Mouse (Mus musculus): Measurements from ENCODE around the gene Clk1. TPM values are rescaled to one million over a fixed set of nuclear protein-coding genes. Genes with fewer than 3 reads are reported as not detected.

Clk1 gene
- polyA plus RNA-seq (2015; fragmentation: Nextera tagmentation; extraction: Ambion mirVana) = 236 and 274 TPM in 2 replicates

- peak; percentile 93 for ATAC-seq (ENCODE audit: insufficient number of reproducible peaks, insufficient read depth, low FRiP score, low TSS enrichment, low read depth)
- Histone ChIP-seq H3K9me3 (no peaks in the 10 kb centered on the region), H3K4me2 (peak within 1 kb of the TSS; percentile 83), H3K4me1 (peaks cover 20% of the 10 kb centered on the region), H3K9ac (peak within 1 kb of the TSS; percentile 100), H3K4me3 (peak within 1 kb of the TSS; percentile 95), H3K27ac (peak within 1 kb of the TSS; percentile 99), H3K27me3 (no peaks in the 10 kb centered on the region), H3K36me3 (peaks cover 24% of the 10 kb centered on the region)
- under 1% methylated on average over 79 of the region's 79 CpGs for WGBS
Measured at GRCm38 (mm10) chr1:58423371-58424248, at the start of gene Clk1. Gene Clk1 (minus strand): TSS chr1:58424066.

- Histone ChIP-seq H3K4me3 (no peak overlapping the region), H3K9me3 (no peaks in the 10 kb centered on the region), H3K27me3 (no peaks in the 10 kb centered on the region), H3K4me2 (no peak overlapping the region), H3K36me3 (peaks cover 86% of the 10 kb centered on the region), H3K27ac (no peak overlapping the region), H3K4me1 (no peaks in the 10 kb centered on the region), H3K9ac (no peak overlapping the region)
- ATAC-seq (ENCODE audit: insufficient number of reproducible peaks, insufficient read depth, low FRiP score, low TSS enrichment, low read depth) = no peak
- 95% methylated on average over 4 of the region's 4 CpGs for WGBS
Measured at GRCm38 (mm10) chr1:58465561-58465960, 41.7 kb upstream of the Clk1 start.

DNA sequence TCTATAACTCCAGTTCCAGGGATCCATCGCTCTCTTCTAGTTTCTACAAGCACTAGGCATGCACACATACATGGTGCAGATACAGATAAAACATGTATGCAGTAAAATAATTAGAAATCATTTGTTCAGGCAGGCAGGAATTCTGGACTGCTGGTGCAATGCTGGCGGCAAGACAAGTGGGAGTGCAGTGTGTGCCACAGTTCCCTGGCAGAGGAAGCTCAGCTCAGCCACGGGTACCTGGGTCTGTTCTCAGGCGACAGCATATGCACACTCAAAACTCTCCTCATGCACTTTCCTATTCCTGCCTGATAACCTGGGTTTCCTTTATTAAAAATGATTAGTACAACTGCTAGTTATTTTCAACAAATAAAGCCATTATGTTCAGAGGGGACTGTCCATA, 41.2 kb upstream of the Clk1 start:
- H3K4me1 ChIP-seq = no peaks in the 10 kb centered on the region
- no peak overlapping the region for H3K4me2 ChIP-seq
- no peak overlapping the region for H3K9ac ChIP-seq
- H3K27me3 ChIP-seq = no peaks in the 10 kb centered on the region
- 89% methylated on average over 4 of the region's 4 CpGs for WGBS
- peaks cover 86% of the 10 kb centered on the region for H3K36me3 ChIP-seq
- ATAC-seq (ENCODE audit: insufficient number of reproducible peaks, insufficient read depth, low FRiP score, low TSS enrichment, low read depth) = no peak
- no peak overlapping the region for H3K4me3 ChIP-seq
- H3K9me3 ChIP-seq = no peaks in the 10 kb centered on the region
- H3K27ac ChIP-seq = no peak overlapping the region

GRCm38 (mm10) chr1:58463935-58464334, 40.1 kb upstream of the Clk1 start:
- 88% methylated on average over 2 of the region's 2 CpGs for WGBS
- Histone ChIP-seq H3K9ac (no peak overlapping the region), H3K36me3 (peaks cover 86% of the 10 kb centered on the region), H3K4me2 (no peak overlapping the region), H3K4me3 (no peak overlapping the region), H3K27ac (no peak overlapping the region), H3K27me3 (no peaks in the 10 kb centered on the region), H3K9me3 (no peaks in the 10 kb centered on the region), H3K4me1 (no peaks in the 10 kb centered on the region)
- ATAC-seq (ENCODE audit: insufficient number of reproducible peaks, insufficient read depth, low FRiP score, low TSS enrichment, low read depth) = no peak

GRCm38 (mm10) chr1:58460566-58460965, 36.7 kb upstream of the Clk1 start:
- Histone ChIP-seq H3K9me3 (no peaks in the 10 kb centered on the region), H3K9ac (no peak overlapping the region), H3K36me3 (peaks cover 95% of the 10 kb centered on the region), H3K4me1 (no peaks in the 10 kb centered on the region), H3K4me2 (no peak overlapping the region), H3K4me3 (no peak overlapping the region), H3K27ac (no peak overlapping the region), H3K27me3 (no peaks in the 10 kb centered on the region)
- 93% methylated on average over 3 of the region's 3 CpGs for WGBS
- ATAC-seq (ENCODE audit: insufficient number of reproducible peaks, insufficient read depth, low FRiP score, low TSS enrichment, low read depth) = no peak

DNA sequence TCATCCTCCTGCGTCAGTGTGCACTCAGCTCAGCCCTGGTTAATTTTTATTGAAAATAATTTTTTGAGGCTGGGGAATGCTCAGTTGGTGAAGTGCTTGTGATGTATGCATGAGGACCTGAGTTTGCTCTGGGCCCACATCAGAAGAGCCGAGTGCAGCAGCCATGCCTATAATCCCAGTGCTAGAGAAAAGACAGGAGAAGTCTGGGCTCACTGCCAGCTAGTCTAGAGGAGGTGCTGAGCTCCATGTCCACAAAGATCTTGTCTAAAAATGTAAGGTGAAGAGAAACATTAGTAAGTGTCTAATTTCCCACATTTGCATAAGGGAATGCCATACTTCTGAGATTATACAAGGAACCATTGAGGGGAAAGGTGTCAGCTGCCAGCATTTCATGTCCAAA, 35.0 kb upstream of the Clk1 start:
- H3K27me3 ChIP-seq = no peaks in the 10 kb centered on the region
- no peaks in the 10 kb centered on the region for H3K9me3 ChIP-seq
- H3K36me3 ChIP-seq = peaks cover 95% of the 10 kb centered on the region
- H3K27ac ChIP-seq = no peak overlapping the region
- WGBS = 82% methylated on average over 2 of the region's 2 CpGs
- H3K4me1 ChIP-seq = no peaks in the 10 kb centered on the region
- ATAC-seq (ENCODE audit: insufficient number of reproducible peaks, insufficient read depth, low FRiP score, low TSS enrichment, low read depth) = no peak
- H3K4me2 ChIP-seq = no peak overlapping the region
- no peak overlapping the region for H3K9ac ChIP-seq
- H3K4me3 ChIP-seq = no peak overlapping the region

GRCm38 (mm10) chr1:58458175-58458574, 34.3 kb upstream of the Clk1 start:
- no peak overlapping the region for H3K4me3 ChIP-seq
- no peaks in the 10 kb centered on the region for H3K4me1 ChIP-seq
- ATAC-seq (ENCODE audit: insufficient number of reproducible peaks, insufficient read depth, low FRiP score, low TSS enrichment, low read depth) = no peak
- no peak overlapping the region for H3K4me2 ChIP-seq
- H3K36me3 ChIP-seq = peaks cover 97% of the 10 kb centered on the region
- H3K9ac ChIP-seq = no peak overlapping the region
- H3K27me3 ChIP-seq = no peaks in the 10 kb centered on the region
- no peaks in the 10 kb centered on the region for H3K9me3 ChIP-seq
- WGBS = 89% methylated on average over 5 of the region's 5 CpGs
- no peak overlapping the region for H3K27ac ChIP-seq

- H3K4me3 ChIP-seq = no peak overlapping the region
- H3K27me3 ChIP-seq = no peaks in the 10 kb centered on the region
- H3K9ac ChIP-seq = no peak overlapping the region
- H3K9me3 ChIP-seq = no peaks in the 10 kb centered on the region
- no peak overlapping the region for H3K4me2 ChIP-seq
- H3K27ac ChIP-seq = no peak overlapping the region
- 87% methylated on average over 6 of the region's 6 CpGs for WGBS
- no peaks in the 10 kb centered on the region for H3K4me1 ChIP-seq
- peaks cover 92% of the 10 kb centered on the region for H3K36me3 ChIP-seq
- no peak for ATAC-seq (ENCODE audit: insufficient number of reproducible peaks, insufficient read depth, low FRiP score, low TSS enrichment, low read depth)
Measured at GRCm38 (mm10) chr1:58454316-58454715, 30.4 kb upstream of the Clk1 start.

DNA sequence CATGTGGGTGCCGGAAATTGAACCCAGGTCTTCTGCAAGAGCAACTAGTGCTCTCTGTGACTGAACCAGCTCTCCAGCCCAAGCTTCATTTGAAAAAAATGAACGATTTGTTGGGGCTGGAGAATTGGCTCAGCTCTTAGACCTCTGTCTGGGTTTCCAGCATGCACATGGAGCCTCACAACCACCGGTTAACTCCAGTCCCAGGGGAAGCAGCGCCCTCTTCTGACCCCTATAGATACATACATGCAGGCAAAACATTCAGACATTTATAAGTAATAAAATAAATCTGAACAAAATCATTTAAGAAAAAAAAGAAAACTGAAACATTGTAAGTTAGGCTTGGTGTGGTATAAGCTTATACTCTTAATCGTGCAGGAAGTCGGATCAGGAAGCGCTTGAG, 24.5 kb upstream of the Clk1 start:
- H3K4me3 ChIP-seq = no peak overlapping the region
- ATAC-seq (ENCODE audit: insufficient number of reproducible peaks, insufficient read depth, low FRiP score, low TSS enrichment, low read depth) = no peak
- no peak overlapping the region for H3K9ac ChIP-seq
- H3K4me2 ChIP-seq = no peak overlapping the region
- no peaks in the 10 kb centered on the region for H3K9me3 ChIP-seq
- peaks cover 17% of the 10 kb centered on the region for H3K4me1 ChIP-seq
- H3K27ac ChIP-seq = no peak overlapping the region
- 88% methylated on average over 7 of the region's 7 CpGs for WGBS
- peaks cover 51% of the 10 kb centered on the region for H3K36me3 ChIP-seq
- no peaks in the 10 kb centered on the region for H3K27me3 ChIP-seq

GRCm38 (mm10) chr1:58447766-58448165, 23.9 kb upstream of the Clk1 start:
- Histone ChIP-seq H3K9ac (no peak overlapping the region), H3K9me3 (no peaks in the 10 kb centered on the region), H3K27ac (no peak overlapping the region), H3K27me3 (no peaks in the 10 kb centered on the region), H3K4me2 (no peak overlapping the region), H3K4me1 (peaks cover 17% of the 10 kb centered on the region), H3K36me3 (peaks cover 45% of the 10 kb centered on the region), H3K4me3 (no peak overlapping the region)
- WGBS = 95% methylated on average over 7 of the region's 7 CpGs
- ATAC-seq (ENCODE audit: insufficient number of reproducible peaks, insufficient read depth, low FRiP score, low TSS enrichment, low read depth) = no peak

DNA sequence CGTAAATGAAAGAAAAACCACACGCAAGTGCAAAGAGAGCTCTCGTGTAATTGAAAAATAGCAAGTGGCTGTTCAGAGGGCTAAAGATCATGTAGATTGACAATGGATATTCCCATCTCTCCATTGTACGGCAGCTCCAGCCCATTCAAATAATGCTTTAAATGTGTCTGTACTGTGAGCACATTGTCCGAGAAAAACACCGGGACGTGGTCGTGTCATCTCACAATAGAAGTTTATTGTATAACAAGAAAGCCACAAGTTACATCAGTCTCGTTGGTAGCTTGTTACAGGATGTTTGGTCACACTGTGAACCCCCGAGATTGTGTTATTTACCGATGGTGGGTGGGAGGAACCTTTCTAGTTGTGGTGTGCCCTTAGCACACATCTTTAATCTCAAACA, 22.0 kb upstream of the Clk1 start:
- no peaks in the 10 kb centered on the region for H3K9me3 ChIP-seq
- 6% methylated on average over 11 of the region's 11 CpGs for WGBS
- H3K27ac ChIP-seq = peak overlapping the region; percentile 95
- H3K9ac ChIP-seq = peak overlapping the region; percentile 91
- no peaks in the 10 kb centered on the region for H3K27me3 ChIP-seq
- H3K4me1 ChIP-seq = peaks cover 17% of the 10 kb centered on the region
- peaks cover 45% of the 10 kb centered on the region for H3K36me3 ChIP-seq
- peak overlapping the region; percentile 69 for H3K4me2 ChIP-seq
- peak overlapping the region; percentile 71 for H3K4me3 ChIP-seq
- no peak for ATAC-seq (ENCODE audit: insufficient number of reproducible peaks, insufficient read depth, low FRiP score, low TSS enrichment, low read depth)

DNA sequence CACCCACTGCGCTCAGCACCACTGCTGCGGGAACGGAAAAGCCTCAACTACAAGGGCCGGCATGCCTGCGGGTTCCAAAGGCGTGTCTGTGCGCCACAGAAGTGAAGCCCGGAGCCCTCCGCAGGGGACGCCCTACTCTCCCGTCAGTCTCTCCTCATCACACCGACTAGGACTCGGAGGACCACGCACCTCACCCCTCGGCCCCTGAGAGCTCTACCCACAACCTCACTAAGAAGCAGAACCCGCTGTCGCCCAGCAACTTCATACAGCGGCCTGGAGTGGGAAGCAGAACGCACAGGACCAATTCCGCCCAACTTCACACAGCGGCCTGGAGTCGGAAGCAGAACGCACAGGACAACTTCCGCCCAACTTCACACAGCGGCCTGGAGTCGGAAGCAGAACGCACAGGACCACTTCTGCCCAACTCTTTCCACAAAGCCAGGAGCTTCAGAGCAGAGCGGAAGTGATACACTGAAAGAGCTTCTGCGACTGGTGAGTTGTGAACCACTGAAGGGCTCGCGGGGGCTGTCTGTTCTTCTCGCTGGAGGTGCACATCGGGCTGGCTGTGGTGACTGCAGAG, 21.4 kb upstream of the Clk1 start, which contains the start of the genes Nif3l1 and Ppil3:
Gene Nif3l1, plus strand, starts transcription at position 9 of the 580 bp plus-strand sequence.
Gene Ppil3, minus strand, starts transcription at position 344 of the 580 bp plus-strand sequence.
- H3K27me3 ChIP-seq = no peaks in the 10 kb centered on the region
- H3K27ac ChIP-seq = peak within 1 kb of the TSS; percentile 95
- H3K9ac ChIP-seq = peak within 1 kb of the TSS; percentile 91
- peak within 1 kb of the TSS; percentile 69 for H3K4me2 ChIP-seq
- H3K4me3 ChIP-seq = peak within 1 kb of the TSS; percentile 71
- peaks cover 17% of the 10 kb centered on the region for H3K4me1 ChIP-seq
- H3K9me3 ChIP-seq = no peaks in the 10 kb centered on the region
- H3K36me3 ChIP-seq = peaks cover 44% of the 10 kb centered on the region
- WGBS = under 1% methylated on average over 33 of the region's 33 CpGs
- ATAC-seq (ENCODE audit: insufficient number of reproducible peaks, insufficient read depth, low FRiP score, low TSS enrichment, low read depth) = peak; percentile 89
